Mouse (Mus musculus): ENCODE measurements around the gene Tcp11.

Tcp11 gene

DNA sequence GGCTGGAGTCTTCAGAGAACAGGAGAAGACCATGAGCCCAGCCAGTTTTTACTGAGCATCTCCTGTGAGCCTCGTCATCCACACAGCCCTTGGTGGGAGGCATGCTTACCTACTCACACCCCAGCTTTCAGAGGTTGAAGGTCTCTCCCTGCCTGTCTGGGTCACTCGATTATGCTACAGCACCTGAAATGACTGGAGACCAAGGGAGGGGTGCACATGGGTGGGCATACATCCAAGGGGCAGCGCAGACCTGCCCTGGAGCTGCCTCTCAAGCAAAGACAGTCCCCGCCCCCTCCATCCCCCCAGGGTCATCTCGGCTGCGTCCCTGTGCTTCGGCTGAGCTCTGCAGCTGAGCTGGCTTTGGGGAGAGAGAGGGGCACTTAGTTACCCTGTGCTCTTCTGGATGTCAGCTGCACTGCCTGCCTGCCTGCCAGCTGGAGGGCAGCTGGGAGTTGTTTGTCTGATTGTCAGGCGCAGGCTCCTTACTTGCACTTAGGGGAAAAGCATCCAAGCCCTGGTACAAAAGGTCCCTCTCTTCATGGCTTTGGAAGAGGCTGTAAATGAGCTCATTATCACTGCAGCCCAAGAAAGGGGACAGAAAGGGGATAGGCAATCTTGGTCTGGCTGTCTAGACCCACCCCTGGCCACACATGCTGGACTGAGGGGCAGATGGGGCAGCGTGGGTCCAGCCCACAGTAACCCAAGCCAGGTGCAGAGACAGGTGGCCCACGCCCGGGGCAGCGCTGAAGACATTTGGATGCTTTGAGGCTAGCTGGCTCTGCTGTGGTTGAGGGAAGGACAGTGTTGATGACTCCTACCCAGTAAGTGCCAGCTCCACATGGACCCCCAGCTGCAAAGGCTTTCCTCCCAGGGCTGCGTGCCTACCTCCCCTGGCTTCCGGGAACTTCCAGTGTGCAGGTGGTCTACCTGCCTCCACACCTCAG, 43.4 kb downstream of the Tcp11 start:
- DNase-seq: peak; percentile 46

DNA sequence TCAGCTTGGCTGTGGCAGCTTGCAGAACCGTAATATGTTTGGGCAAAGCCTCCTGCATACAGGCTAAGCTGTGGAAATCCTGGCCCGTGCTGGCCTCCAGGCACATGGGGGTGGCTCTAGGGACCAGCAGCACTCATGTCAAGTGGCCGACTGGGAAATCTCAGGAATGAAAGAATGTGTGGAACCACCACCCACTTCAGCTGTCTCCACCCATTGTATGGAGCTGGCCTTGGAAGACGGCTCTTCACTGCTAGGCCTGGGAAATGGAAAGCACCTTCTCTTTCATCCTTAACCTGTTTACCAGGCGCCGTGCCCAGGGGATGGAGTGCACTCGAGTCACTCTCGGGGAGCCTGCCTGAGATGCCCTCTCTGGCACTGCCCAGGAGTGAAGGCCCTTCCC, 45.5 kb downstream of the Tcp11 start:
- DNase-seq: no peak

DNA sequence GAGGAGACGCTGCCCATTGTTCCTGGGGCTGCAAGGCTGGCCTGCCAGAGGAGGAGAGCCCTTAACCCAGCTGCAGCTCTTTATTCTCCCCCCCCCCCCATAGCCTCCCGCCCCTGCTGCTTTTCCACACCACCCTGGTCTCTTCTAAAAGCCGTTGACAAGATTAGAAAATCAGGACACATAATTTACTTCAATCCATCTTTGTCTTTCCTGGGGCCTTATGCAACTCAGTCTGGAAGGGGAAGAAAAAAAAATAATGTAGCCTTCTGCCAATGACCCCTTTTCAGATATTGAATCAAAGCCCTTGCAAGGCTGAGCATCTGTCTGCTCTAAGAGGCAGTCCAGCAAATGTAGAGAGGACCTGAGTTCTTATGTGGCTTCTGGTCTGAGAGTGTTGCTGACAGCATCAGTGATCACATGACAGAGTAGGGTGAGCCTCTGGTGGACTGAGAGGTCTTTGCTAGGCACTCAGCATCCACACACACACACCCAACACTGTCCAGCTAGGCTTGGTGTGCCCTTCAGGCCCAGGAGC, 47.3 kb downstream of the Tcp11 start:
- no peak for DNase-seq

GRCm38 (mm10) chr17:28032219-28032618, 48.2 kb downstream of the Tcp11 start:
- DNase-seq: no peak

GRCm38 (mm10) chr17:28031281-28031941, 49.0 kb downstream of the Tcp11 start:
- DNase-seq: no peak

GRCm38 (mm10) chr17:28030446-28030845, 50.0 kb downstream of the Tcp11 start:
- DNase-seq: peak; percentile 83

GRCm38 (mm10) chr17:28029308-28029707, 51.1 kb downstream of the Tcp11 start:
- no peak for DNase-seq

GRCm38 (mm10) chr17:28028236-28028635, 52.2 kb downstream of the Tcp11 start:
- no peak for DNase-seq

DNA sequence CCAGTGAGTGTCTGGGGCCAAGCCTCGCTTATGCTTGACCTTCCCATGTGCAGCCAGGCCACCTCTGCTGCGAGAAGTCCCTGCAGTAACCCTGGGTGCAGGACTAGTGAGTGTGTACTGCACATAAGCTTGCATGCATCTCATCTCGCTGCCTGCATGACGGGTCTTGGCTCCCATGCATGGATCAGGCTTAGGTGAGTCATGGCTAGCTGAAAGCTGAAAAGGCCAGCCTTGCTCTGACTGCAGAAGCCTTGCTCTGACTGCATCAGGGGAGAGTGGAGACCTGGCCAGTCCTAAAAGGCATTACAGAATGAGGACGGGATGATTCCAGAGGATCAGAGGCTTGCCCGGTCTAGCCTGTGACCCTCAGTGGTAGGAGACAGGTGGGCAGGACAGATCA, 53.2 kb downstream of the Tcp11 start:
- DNase-seq: no peak

GRCm38 (mm10) chr17:28026111-28026872, 54.1 kb downstream of the Tcp11 start:
- no peak for DNase-seq

DNA sequence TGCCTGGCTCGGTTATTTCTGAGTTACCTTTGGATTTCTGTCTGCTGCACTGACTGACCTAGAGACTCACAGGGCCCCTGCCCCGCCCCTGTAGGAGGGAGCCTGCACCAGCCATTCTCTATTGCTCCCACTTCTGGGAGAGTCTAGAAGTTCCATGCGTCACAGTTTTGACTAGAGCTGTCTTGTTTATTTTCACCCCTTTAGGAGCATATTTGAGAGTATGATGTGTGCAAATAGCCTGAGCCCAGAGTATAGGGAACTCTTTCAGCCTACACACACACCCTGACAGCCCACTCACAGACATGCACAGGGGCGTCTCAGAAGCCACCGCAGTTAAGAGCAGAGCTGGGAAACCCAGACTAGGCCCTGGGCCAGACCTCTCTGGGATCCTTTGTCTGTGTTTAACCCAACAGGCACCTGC, 54.9 kb downstream of the Tcp11 start:
- no peak for DNase-seq

DNA sequence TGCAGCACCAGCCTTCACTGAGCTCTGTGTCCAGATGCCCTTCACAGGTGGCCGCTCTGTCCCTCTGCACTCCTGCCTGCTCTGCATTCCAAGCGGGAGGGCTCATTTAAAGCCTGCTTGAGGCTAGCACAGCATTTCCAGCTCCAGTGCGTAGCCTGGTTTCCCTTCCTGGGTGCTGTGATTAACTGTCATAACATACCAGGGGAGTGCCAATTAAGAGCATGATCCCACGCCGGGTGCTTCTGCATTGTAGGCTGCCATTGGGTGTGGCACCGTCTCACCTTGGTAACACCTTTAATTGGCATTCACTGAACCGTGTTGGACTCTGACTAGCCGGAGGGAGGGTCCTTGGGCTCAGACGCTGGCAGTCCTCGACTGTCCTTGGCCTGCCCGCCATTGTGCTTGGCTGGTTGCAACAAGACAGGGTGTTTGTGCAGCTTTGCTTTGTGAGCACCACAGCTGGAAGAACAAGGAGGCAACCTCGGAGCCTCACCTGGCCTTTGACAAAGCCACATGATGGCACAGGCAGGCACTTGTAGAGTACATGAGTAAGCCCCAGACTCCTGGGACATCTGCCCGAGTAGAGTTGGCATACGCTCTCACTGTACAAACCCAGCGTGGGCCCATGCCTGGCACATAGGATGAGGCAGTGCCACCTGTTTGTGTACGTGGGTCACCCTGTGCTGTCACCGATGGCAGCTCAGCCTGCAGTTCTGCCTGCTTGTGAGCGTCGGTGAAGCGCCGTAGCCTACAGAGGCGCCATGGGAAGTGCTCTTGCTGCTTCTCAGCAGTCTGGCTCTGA, 57.4 kb downstream of the Tcp11 start:
- DNase-seq: no peak

DNA sequence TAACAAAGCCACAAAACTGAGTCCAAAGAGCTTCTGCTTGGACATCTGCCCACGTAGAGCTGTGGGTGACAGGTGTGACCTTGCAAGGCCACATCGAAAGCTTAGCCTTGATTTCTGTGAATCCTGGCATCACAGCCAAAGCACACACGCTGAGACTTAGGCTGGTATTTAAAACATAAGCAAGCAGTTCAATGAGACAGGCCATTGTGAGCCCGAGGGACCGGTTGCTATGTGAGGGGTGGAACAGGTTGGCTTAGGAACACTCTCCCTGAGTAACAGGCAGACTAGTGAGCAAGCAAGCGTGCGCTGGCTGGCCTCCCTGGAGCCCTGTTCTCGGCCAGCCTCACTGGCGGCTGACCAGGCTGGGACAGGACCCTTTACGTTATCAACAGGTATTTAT, 58.5 kb downstream of the Tcp11 start:
- DNase-seq: no peak

DNA sequence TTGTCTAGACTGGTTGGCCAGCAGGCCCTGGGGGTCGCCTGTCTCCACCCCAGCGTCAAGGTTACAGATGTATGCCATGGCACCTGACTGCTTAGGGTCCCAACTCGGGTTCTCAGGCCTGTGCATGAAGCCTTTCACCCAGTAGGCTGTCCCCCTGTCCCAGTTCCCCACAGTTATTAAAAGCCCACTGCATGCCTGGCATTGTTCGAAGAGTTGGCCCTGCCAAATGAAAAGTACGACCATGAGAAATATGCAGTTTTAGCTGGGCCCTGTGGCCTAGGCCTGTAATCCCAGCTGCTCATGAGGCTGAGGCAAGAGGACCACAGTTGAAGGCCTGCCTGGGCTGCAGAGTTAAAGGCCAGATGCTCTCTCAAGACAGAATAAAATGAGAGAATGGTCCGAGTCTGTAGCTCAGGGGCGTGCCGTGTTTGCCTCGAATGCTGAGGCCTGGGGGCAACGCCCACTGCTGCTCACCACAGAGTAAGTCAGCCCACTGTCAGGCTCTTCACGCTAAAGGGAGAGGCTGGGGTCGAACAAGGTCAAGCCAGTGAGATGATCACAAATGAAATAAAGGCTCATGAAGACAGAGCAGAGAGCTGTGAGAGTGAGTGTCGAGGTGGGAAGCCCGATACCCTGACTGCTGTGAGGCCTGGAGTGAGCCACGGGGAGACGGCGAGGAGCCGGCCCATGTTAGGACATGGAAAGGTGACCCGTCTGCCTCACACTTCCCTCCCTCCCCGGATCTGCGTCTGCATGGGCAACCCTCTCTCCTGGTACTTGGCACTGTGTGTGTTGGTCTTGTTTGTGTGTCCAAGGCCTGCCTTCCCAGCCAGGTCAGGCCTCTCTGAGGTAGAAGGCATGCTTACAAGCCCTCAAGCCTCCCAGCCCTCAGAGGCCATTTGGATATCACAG, 60.4 kb downstream of the Tcp11 start:
- DNase-seq: no peak

- no peak for DNase-seq
Observed at GRCm38 (mm10) chr17:28018776-28019175, 61.7 kb downstream of the Tcp11 start.

DNA sequence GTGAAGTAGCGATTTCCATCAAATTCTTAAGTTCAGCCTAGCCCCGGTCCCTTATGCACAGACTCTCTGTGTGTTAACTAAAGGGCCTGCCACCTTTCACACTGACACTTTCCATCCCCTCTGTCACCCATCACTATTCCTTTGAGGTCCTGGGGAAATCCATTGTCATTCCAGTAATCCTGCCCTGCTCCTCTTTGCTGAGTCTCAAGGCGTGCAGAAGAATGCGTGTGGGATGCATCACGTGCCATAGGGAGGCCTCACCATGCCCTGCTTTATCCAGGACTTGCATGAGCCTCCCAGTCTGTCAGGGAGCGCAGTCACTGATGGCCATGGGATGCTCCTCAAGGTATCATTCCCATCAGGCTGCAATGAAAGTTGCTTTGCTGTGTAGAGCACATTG, 62.1 kb downstream of the Tcp11 start:
- DNase-seq: no peak

Measured in right cerebral cortex, adult 18-20 months (tissue).